Mouse (Mus musculus) hematopoietic stem cell, adult 5-6 weeks (primary cell): ENCODE results near the gene Cct8l1. TPM values are rescaled to one million over a fixed set of nuclear protein-coding genes. Genes with fewer than 3 reads are reported as not detected.

Source experiments
- ATAC-seq, 2 experiments: fragments of 125-278 bp in 1 of 2; replicated peaks in 1 of 2; 2 replicates each; pipeline ENCODE4 v1.8.0; 2016 to 2017; ENCODE audit warnings: inconsistent platforms in 2 of 2, mild to moderate bottlenecking in 2 of 2, moderate number of reproducible peaks in 2 of 2, low read depth in 1 of 2, moderate TSS enrichment in 1 of 2; ENCODE audit not compliant: low FRiP score in 2 of 2, poor library complexity in 2 of 2, severe bottlenecking in 2 of 2, insufficient read depth in 1 of 2, low TSS enrichment in 1 of 2
- total RNA-seq: library from RNA; stranded (forward); fragments of 172-1452, 232-1000 nt; gene quantifications from 2 replicates; pipeline ENCODE4 v1.2.3, GENCODE M21; 2017

Cct8l1 gene
- total RNA-seq, 1 experiment from 2014 or later, result not detected

GRCm38 (mm10) chr5:25527971-25528370 is 12.1 kb downstream of the Cct8l1 start:
- ATAC-seq, result no peak

GRCm38 (mm10) chr5:25528851-25529528 is 13.1 kb downstream of the Cct8l1 start:
- no peak; a peak in 1 of 4 replicates for ATAC-seq

- ATAC-seq, result peak; percentile 95
Measured at GRCm38 (mm10) chr5:25529529-25530421, 13.9 kb downstream of the Cct8l1 start.

DNA sequence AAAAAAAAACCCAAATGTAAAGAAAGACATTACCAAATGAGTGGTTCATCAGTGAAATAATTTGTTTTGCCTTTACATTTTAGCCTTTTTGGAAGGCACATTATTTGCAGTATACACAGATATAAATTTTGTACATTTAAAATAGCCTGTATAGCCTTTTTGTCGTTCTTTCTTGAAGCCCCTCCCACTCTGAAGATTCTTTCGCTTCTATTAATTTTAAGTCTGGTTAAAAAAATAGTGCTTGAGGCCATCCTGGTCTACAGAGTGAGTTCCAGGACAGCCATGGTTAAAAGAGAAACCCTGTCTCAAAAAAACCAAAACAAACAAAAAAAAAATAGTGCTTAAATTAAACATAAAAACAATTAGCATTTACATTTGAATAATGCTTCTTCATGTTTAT is 14.8 kb downstream of the Cct8l1 start:
- no peak for ATAC-seq

- no peak for ATAC-seq
Measured at GRCm38 (mm10) chr5:25532256-25533147, 16.6 kb downstream of the Cct8l1 start.

DNA sequence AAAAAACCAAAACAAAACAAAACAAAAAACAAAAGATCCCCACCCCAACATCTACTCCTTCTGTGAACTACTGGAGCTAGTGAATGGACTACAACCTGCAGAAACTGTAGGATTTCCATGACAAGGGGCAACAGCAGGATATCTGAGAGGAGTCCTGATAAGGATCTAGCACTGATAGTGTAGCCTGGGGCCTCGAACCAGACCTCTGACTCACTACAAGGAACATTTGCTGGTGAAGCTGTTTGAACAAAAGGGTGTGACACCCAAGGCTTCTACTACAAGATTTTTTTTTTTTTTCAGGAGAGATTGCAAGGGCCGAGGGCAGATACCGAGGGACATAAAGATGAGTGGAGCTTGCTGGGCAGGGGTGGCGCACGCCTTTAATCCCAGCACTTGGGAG is 17.4 kb downstream of the Cct8l1 start:
- ATAC-seq, result no peak

GRCm38 (mm10) chr5:25535566-25535965 is 19.7 kb downstream of the Cct8l1 start:
- ATAC-seq, result no peak

DNA sequence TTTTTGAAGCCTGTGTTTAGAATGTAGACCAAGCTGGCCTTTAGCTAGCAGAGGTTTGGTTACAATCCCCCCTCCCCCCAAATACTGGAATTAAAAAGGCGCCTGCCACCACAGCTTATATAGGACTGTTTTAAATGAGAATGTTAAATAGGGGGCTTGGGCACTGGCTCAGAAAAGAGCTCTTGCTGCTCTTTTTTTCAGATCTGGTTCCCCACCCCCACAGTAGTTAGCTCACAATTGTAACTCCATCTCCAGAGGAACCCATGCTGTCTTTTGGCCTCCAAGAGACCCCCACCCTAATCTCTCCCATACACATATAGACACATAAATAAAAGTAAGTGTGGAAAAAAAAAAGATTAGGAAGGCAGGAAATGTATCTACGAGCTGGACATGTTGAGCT is 20.6 kb downstream of the Cct8l1 start:
- ATAC-seq, result no peak

DNA sequence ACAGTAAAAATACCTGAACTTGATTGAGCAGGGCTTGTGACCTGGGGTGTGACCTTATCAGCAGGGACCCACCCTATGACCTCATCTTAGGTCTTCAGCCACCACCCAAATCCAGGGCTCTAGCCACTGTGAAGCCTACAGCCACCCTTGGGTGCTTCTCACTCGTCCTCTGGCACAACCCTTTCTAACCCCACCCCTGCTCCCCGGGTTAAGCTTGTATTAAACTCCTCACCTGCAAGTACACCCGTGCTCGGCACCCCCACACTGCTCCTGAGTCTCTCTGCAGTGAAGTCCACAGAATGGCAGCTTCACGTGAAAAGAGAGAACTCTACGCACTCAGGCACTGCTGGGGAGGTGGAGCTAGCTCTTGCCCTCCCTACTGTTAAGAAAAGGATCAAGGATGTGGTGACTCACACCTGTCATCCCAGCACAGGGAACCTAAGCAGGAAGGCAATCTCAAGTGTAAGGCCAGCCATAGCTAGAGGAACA is 21.1 kb downstream of the Cct8l1 start:
- ATAC-seq, result no peak

DNA sequence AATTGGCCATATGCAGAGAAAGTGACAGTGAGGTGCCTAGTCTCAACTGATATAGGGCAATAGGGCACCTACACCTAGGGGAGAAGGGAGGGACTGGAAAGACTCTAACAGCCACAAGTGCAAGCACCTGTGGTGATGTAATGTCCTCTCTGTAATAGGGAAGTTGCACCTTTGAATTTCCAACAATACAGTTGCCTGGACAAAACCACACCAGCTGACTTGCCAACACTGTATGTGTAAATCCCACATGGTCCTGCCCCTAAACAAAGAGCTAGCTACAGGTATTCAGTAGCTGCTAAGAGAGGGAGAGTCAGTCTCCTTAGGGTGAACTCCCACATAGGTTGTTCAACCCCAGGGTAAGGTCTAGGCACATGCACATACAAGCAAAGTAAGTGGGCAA is 24.5 kb downstream of the Cct8l1 start:
- ATAC-seq, result peak; percentile 4 to 36; a peak in 1 of 4 replicates

DNA sequence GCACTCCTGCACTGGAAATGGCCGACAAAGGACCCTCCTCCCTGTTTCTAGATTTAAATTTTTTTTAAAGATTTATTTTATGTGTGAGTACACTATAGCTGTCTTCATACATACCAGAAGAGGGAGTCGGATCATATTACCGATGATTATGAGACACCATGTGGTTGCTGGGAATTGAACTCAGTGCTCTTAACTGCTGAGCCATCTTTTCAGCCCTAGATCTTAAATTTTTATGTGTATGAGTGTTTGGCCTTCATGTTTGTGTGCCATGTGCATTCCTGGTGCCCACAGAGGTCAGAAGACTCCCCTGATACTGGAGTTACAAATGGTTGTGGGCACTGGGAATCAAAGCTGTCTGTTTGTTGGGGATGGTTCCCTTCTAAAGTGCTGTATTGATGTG is 25.1 kb downstream of the Cct8l1 start:
- no peak for ATAC-seq

DNA sequence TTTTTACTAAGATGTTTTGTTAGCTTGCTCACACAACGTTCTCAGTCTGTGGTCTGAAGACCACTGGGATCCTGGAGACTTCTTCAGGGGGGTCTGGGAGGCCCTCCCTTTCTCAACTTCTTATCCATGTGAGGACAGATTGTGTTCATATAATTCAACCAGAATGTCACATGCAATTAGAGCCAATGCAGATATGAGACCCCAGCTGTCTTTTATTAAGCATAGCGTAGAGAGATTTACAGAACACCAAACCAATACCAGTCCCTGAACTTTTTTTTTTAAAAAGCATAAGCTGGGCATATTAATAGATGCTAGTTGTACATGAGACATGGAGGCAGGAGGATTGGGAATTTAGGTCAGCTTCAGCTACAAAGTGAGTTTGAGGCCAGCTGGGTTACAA is 25.8 kb downstream of the Cct8l1 start:
- no peak for ATAC-seq

GRCm38 (mm10) chr5:25544061-25544460 is 28.2 kb downstream of the Cct8l1 start:
- no peak for ATAC-seq

DNA sequence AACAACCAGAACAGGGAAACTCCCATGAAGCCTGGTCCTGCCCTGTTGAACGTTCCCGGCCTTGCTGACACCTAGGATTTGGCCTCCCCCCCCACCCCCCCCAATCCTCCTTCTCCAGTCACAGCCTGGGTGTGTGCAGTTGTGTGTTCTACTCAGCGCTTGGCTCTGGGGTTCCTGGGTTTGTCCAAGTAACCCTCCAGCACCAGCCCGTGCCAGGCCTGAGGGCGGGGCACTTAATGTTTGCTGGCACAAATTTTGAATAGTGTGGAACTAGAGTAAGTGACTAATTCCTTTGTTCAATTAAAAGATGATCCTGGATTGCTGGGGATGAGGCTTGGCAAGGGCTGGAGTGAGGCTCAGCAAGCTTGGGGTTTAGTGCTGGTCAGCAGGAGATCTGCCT is 28.7 kb downstream of the Cct8l1 start:
- no peak for ATAC-seq

GRCm38 (mm10) chr5:25546912-25547311 is 31.0 kb downstream of the Cct8l1 start:
- no peak for ATAC-seq

GRCm38 (mm10) chr5:25550912-25551311 is 35.0 kb downstream of the Cct8l1 start:
- ATAC-seq, result no peak

- no peak for ATAC-seq
Measured at GRCm38 (mm10) chr5:25554210-25554609, 38.3 kb downstream of the Cct8l1 start.

- ATAC-seq, result no peak
Measured at GRCm38 (mm10) chr5:25554689-25555088, 38.8 kb downstream of the Cct8l1 start.
